Mouse (Mus musculus) kidney, adult 2 months (tissue): Measurements from ENCODE around the gene Wdr13. TPM values are rescaled to one million over a fixed set of nuclear protein-coding genes. Genes with fewer than 3 reads are reported as not detected.
A peak's percentile ranks its signal among the peaks of the same experiment; 100 is the strongest.

Experiments used
- DNase-seq: peaks from one replicate; pipeline ENCODE4 v3.0.0; 2021
- H3K27ac ChIP-seq: fragments of 200-500 bp; 2 replicates; pipeline ENCODE4 v1.5.1; 2012; ENCODE audit warnings: low read depth, low read length, control low read depth, inconsistent platforms; ENCODE audit not compliant: insufficient read depth
- H3K27me3 ChIP-seq: fragments of 200-500 bp; replicated peaks from 2 replicates; pipeline ENCODE4 v1.6.1; 2012; ENCODE audit warnings: mild to moderate bottlenecking, moderate library complexity, low read length, inconsistent platforms; ENCODE audit not compliant: control insufficient read depth, insufficient read depth
- H3K36me3 ChIP-seq: fragments of 200-500 bp; 2 replicates; pipeline ENCODE4 v1.6.1; 2012; ENCODE audit warnings: mild to moderate bottlenecking, moderate library complexity, low read length, inconsistent platforms; ENCODE audit not compliant: control insufficient read depth, insufficient read depth
- H3K4me1 ChIP-seq: fragments of 200-500 bp; 2 replicates; pipeline ENCODE4 v1.6.1; 2011; ENCODE audit warnings: low read length; ENCODE audit not compliant: control insufficient read depth, insufficient read depth
- H3K4me3 ChIP-seq: fragments of 200-500 bp; 2 replicates; pipeline ENCODE4 v1.5.1; 2011; ENCODE audit warnings: mild to moderate bottlenecking, low read depth, low read length, control low read depth; ENCODE audit not compliant: insufficient read depth
- CTCF ChIP-seq: fragments of 200-500 bp; conservative IDR thresholded peaks from 2 replicates; pipeline ENCODE4 v1.5.1; 2011; ENCODE audit warnings: low read depth, mild to moderate bottlenecking, control low read depth, low read length, moderate library complexity, mixed read lengths; ENCODE audit not compliant: insufficient read depth, insufficient read length
- POLR2A ChIP-seq: fragments of 200-500 bp; IDR thresholded peaks from one replicate; pipeline ENCODE4 v1.6.1; 2011; ENCODE audit warnings: low read depth, low read length, control low read depth
- WGBS: fragments of 180-500 bp; shearing (Covaris S2); methylation state at CpG from one replicate; pipeline ENCODE4 v1.1.7; 2018; 5-methylcytosine and 5-hydroxymethylcytosine counted together
- polyA plus RNA-seq: library from polyadenylated mRNA; depleted of rRNA; stranded (reverse); fragments of >200 nt; gene quantifications from 2 replicates; pipeline ENCODE4 v1.2.3, GENCODE M21; 2012

The Wdr13 gene
- polyA plus RNA-seq, 1 experiment = 58.4 TPM

DNA sequence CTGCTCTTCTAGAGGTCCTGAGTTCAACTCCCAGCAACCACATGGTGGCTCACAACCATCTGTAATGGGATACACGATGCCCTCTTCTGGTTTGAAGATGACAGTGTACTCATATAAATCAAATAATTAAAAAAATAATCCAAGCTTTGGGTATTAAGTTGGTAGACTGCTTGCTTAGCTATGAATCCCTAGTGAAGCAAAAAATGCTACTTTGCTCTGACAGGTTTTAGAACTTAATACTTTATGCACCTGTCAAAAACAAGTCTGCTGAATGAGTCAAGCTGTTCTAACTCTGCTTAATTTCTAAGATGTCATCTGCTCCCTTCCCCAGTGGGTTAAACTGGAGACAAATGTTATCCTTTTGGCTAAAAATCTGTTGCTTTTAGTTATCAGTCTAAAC, 6.8 kb upstream of the Wdr13 start:
- peaks cover 8% of the 10 kb centered on the region; the same call in 1 of the 2 replicates for H3K4me1 ChIP-seq
- TF ChIP-seq POLR2A = no peak
- no peak for TF ChIP-seq CTCF
- H3K27me3 ChIP-seq = no peaks in the 10 kb centered on the region
- H3K27ac ChIP-seq = no peak overlapping the region
- peaks cover 3% of the 10 kb centered on the region; the same call in 1 of the 2 replicates for H3K36me3 ChIP-seq
- no peak for DNase-seq
- 0% methylated on average over 1 of the region's 1 CpGs for WGBS
- no peak overlapping the region for H3K4me3 ChIP-seq

DNA sequence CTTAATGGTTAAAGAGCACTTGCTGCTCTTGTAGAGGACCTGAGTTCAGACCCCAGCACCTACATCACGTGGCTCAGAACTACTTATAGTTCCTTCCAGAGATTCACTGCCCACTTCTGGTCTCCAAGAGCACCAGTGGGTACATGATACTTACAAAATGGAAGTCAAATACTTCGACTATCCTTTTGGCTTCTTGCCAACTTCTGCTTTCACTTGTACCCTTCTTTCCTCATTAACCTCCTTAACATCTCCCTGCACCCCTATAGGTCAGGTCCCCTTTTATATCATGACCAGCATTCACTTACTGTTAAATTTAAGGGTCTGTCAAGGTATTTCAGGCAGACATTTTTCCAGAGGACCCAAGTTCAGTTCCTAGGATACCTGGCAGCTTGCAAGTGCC, 3.2 kb upstream of the Wdr13 start:
- peak; percentile 17 for DNase-seq
- Histone ChIP-seq H3K27ac (no peak overlapping the region), H3K4me3 (no peak overlapping the region), H3K36me3 (no peaks in the 10 kb centered on the region), H3K4me1 (peaks cover 4% of the 10 kb centered on the region; the same call in 1 of the 2 replicates), H3K27me3 (no peaks in the 10 kb centered on the region)
- WGBS = 52% methylated on average over 2 of the region's 2 CpGs
- no peak for TF ChIP-seq POLR2A

DNA sequence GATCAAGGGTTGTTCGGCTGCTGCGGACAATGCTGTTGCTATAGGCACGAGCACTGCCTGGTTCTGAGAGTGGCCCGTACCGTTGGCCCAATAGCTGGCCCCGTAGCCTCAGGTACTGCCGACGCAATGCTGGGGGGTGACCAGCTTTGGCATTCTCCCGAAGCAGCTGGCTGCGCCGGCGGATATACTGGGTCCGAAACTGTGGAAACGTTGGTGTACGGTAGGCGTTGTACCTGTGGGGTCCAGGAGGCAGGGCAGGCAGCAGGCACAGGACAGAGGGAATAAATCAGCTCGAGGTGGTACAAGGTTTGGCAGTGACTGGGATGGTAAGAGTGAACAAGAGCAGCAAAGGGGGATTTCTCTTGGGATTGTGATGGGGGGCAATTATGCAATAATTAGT, 1.3 kb downstream of the Wdr13 start:
- WGBS = 96% methylated on average over 17 of the region's 17 CpGs
- no peak for DNase-seq
- peaks cover 4% of the 10 kb centered on the region; the same call in 1 of the 2 replicates for H3K4me1 ChIP-seq
- H3K4me3 ChIP-seq = peak overlapping the region; percentile 5; the same call in 1 of the 2 replicates
- H3K27ac ChIP-seq = no peak overlapping the region
- no peak for TF ChIP-seq CTCF
- no peak for TF ChIP-seq POLR2A
- H3K36me3 ChIP-seq = no peaks in the 10 kb centered on the region
- no peaks in the 10 kb centered on the region for H3K27me3 ChIP-seq

DNA sequence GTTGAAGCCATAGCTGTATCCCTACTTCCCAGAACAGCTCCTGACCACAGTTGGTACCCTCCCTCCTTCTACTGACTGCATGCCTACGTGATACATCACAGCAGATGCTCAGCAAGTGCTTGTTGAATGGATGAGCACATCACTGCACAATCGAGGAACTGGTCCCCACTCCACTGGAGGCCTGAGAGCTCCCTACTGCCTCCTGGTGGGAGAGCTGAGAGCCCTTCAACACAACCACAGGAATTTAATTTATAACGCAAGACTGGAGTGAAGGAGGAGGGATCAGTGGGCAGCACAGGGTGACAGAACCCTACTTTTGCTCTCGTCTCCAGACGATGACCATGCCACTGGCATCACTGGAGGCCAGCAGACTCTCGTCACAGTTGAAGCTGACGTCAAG, 7.5 kb downstream of the Wdr13 start:
- DNase-seq = no peak
- 81% methylated on average over 7 of the region's 7 CpGs for WGBS
- no peaks in the 10 kb centered on the region for H3K4me1 ChIP-seq
- no peaks in the 10 kb centered on the region for H3K27me3 ChIP-seq
- TF ChIP-seq POLR2A (no peak), CTCF (no peak)
- no peak overlapping the region for H3K4me3 ChIP-seq
- H3K36me3 ChIP-seq = no peaks in the 10 kb centered on the region
- no peak overlapping the region for H3K27ac ChIP-seq

DNA sequence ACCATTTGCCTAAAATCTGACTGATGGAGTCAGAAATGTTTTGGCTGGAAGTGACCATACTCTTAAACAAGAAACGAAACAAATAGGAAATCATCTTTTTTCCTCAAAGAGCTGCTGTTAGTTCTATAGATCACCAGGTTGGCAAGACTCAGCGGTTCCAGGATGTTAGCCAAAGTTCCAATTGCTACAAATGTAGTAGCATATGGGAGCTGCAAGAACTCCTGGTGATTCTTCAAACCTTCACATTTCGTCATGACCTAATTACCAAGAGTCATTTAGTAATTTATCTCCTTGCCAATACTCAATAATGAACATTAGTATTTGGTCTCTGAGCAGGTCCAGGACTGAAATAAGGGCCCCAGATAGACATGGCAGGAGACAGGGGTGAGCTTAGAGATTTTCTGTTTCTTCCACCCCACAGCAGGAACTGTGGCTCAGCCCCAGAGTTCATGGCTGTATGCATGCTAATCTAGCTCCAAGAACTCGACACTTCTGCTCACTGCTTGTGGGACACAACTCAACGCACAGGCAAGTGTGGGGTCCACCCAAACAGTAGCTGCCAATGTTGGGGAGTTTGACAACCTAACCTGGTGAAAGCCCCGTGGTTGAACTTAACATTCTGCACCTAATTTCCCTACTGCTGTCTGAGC, 8.7 kb downstream of the Wdr13 start:
- 91% methylated on average over 6 of the region's 6 CpGs for WGBS

DNA sequence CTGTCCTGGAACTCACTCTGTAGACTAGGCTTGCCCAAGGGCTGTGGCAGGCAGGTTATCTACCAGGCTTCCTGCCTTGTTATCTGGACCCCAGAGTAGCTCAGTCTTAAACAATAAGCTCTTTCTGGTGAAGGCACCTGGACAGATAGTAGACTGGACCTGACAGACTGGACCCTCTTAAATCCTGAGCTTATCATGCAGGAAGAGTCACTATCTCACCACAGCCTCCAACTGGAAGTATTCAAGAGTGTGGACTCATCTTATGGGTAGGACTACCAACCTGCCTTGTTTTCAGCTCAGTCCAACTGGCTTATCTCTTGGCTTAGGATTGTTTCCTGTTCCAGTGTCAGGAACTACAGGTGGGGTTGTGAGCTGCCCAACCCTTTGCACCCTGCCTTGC, 15.4 kb downstream of the Wdr13 start:
- DNase-seq = no peak
- no peak overlapping the region for H3K27ac ChIP-seq
- no peak overlapping the region for H3K4me3 ChIP-seq
- H3K4me1 ChIP-seq = no peaks in the 10 kb centered on the region
- H3K36me3 ChIP-seq = no peaks in the 10 kb centered on the region
- H3K27me3 ChIP-seq = no peaks in the 10 kb centered on the region
- TF ChIP-seq POLR2A (no peak), CTCF (no peak)

More for the DNA sequence above, 8.7 kb downstream of the Wdr13 start:
- no peak for TF ChIP-seq POLR2A
- no peak for TF ChIP-seq CTCF
- H3K4me1 ChIP-seq = no peaks in the 10 kb centered on the region
- H3K27ac ChIP-seq = no peak overlapping the region
- H3K36me3 ChIP-seq = no peaks in the 10 kb centered on the region
- no peaks in the 10 kb centered on the region for H3K27me3 ChIP-seq
- no peak for DNase-seq
- no peak overlapping the region for H3K4me3 ChIP-seq

DNA sequence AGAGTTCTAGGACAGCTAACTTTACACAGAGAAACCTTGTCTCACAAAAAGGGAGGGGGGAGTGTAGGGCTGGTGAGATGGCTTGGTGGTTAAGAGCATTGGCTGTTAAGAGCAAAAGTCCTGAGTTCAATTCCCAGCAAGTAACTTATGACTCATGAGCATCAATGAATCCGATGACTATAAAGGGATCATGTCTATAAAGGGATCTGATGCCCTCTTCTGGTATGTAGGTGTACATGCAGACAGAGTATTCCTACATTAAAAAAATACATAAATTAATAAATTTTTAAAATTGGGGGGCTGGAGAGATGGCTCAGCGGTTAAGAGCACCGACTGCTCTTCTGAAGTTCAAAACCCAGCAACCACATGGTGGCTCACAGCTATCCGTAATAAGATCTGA, 17.4 kb downstream of the Wdr13 start:
- Histone ChIP-seq H3K27me3 (no peaks in the 10 kb centered on the region), H3K4me1 (no peaks in the 10 kb centered on the region), H3K27ac (no peak overlapping the region), H3K36me3 (no peaks in the 10 kb centered on the region), H3K4me3 (no peak overlapping the region)
- TF ChIP-seq POLR2A (no peak), CTCF (no peak)
- 47% methylated on average over 4 of the region's 4 CpGs for WGBS
- no peak for DNase-seq
